Mouse (Mus musculus) frontal cortex, adult 2 months (tissue): ENCODE data around the gene Itpr1. TPM values are rescaled to one million over a fixed set of nuclear protein-coding genes. Genes with fewer than 3 reads are reported as not detected.

Source experiments
- DNase-seq, 2 experiments: peaks; one replicate each; pipeline ENCODE4 v3.0.0; 2022; ENCODE audit warnings: low spot score in 1 of 2; ENCODE audit errors: extremely low spot score in 1 of 2
- polyA plus RNA-seq: library from polyadenylated mRNA; depleted of rRNA; stranded (reverse); fragments of >200 nt; gene quantifications from 2 replicates; pipeline ENCODE4 v1.2.3, GENCODE M21; 2012

Gene Itpr1
- polyA plus RNA-seq, 1 experiment = 128 TPM

DNA sequence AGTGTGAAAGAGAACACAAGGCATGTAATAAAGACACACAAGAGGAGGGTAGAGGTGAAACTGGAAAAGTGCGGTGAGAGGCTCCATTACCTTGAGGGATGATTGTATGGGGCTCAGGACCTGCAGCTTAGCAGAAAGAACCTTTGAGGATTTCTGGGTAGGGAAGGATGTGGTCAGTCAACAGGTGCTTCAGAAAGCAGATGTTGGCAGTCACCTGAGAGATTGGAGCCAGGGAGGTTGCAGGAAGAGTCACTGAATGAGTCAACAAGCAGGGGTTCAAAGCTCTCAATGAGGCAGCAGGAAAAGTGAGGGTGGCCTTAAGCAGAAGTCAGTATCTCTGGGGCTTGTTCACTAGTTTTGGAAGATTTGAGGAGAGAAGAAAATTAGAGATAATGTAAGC is 101.1 kb downstream of the Itpr1 start:
- DNase-seq = no peak

DNA sequence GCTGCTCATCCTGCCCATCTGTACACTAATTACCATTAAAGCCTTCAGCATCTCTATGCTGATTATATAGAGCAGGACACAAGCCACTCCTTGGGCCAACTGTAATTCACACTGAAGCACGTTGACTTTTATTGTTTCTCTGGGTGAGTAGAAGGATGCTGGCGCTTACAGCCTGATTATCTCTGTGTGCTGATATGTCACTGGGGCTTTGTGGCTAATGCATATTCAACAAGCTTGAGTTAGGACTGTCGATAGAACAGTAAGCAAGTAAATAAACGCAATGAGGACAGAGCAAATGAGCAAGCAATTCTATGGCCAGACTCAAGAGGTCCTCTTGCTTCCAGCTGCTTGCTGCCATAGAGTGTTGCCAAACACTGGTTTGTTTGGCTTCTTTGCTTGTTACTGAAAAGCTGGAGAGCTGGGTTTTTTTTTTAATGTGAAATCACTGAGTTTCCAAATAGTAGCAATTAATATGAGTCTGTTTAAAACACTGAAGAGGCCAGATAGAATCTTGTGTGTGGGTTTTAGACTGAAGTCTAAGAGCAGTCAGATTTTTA is 103.5 kb downstream of the Itpr1 start:
- DNase-seq = no peak

DNA sequence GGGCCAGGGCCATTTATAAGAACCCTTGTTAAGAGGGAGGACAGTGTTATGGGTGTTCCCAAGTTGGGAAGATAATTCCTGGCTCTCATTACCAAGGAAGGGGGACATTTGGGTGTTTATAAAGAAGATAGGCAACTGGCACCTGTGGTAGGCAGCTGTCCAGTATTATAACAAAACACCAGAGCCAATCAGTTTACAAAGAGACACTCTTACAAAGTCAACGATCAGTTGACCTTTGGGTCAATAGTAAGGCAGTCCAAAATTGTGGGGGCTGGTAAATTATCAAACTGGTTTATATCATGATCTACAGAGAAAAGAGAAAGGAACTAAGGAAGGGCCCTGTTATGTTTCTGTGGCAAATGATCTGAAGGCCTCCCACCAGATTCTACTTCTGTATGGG is 104.1 kb downstream of the Itpr1 start:
- DNase-seq = no peak

DNA sequence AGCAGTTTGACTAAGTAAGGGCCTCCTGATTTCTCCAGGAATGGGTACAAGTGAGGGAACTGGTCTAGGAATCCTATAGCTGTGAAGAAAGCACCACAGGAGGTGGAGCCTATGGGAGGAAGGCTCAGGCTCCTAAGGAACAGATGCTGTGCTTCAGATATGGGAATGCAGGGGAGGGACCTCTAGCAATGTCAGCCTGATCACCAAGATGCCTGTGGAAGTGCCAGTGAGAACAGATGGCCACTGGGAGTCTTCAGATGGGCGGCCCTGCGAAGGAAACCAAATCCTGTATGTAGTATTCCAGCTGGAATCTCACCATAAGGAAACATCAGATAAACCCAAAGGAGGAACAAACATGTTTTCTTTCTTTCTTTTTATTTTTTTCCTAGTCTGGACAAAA is 108.8 kb downstream of the Itpr1 start:
- peak; percentile 81 to 86 for DNase-seq

DNA sequence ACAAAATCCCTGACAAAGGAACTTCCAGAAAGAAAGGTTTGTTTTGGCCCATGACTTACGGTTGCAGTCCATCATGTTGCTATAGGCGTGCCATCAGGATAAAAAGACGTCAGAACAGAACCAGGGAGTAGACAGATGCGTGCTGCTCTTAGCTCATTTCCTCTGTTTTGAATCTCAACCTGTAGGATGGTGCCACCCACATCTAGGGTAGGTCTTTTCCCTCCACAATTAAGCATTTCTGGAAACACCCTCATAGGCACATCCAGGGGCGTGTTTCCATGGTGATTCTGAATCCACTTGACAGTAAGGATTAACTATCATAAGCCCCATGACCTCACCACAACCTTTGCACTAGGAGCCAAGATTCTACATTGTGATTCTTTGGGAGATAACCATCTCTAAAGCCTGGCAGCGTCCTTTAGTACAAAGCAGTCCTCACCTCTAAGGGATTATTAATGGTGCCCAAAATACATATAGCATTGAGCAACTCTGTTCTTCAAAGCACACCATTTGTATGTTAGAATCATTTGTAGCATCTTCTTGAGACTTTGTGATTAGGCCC is 111.6 kb downstream of the Itpr1 start:
- DNase-seq = no peak

DNA sequence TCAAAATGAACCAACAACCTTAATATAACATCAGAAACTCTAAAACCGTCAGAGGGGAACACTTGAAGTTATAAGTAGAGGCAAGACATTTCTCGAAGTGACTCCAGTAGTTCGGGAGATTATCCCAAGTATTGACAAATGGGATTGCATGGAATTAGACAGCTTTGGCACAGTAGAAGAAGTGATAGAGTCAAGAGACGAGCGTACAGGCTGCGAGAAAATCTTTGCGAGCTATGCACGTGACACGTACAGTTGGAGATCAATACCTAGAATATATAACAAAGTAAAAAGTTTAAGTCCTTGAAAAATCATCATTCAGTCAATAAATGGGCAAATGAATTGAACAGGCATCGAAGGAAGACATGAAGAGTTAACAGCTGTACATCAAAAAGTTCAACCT is 112.5 kb downstream of the Itpr1 start:
- no peak for DNase-seq

DNA sequence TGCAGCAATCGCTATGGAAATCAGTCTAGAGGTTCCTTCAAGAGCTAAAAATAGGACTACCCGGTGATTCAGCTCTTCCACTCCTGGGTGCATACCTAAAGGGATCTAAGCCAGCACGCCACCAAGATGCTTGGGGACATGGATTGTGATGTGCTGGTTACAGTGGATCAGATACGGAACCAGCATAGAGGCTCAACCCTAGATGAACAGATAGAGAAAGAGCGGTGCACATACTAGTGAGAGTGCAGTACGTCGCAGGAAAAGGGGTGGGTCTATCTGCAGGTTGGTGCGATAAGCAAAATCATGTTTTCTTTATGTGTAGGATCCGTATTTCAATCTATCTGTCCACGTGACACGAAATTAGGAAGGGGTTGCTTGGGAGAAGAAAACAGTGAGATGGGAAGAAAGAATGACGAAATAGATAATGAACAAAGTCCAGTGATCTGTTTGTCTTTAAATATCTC is 113.1 kb downstream of the Itpr1 start:
- no peak for DNase-seq

DNA sequence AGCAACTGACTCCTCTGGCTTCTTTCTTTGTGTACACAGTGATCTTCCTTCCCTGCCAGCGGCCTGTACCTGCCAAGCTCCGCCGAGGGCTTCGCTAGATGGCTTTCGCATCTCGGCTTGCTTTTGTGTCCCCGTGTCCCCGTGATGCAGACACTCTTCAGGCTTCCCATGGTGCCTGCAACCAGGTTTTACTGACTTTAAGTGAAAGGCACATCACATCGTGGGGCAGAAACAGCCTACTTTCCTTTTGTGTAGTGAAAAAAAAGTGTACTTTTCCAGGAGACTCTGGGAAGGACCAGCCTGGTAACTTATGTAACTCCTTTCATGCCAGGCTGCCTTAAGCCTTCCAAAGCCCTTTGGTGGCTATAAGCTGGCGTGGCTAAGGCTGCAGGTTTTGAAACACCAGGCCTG is 113.9 kb downstream of the Itpr1 start:
- no peak for DNase-seq

DNA sequence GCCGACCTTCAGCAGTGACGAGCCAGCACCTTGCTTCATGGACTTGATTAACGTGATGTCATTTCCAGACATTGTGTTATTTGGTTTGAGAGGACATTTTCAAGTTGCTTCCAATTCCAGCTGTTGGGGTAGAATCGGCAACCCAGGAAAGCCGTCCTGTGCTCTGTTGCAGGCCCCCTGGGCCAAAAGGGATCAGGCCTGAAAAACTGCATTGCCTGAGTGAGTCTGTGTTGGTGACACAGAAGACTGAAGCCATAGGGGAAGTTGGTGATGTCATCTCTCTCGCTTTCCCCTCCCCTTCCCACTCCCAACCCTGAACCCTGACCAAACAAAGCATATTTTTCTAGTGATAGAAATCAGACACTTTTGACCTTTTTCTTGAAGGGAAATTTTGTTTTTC is 114.7 kb downstream of the Itpr1 start:
- no peak for DNase-seq

DNA sequence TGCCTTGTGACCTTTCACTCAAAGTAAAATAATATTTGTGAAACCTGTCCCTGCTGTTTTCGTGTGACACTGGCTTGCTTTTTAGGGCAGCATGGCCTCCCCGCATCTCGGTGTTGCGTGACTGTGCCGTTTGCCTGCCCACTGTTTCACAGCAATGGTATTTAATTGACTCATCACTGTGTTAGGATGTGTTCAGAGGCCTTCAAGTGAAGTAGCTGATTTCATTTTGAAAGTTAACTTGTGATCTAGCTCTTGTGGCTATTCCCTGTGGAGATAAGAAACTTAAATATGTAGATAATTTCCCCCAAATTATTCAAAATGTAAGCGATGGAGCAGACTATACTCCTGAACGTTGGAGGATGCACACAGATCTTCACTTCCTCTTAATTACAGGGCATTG is 115.4 kb downstream of the Itpr1 start:
- no peak for DNase-seq

DNA sequence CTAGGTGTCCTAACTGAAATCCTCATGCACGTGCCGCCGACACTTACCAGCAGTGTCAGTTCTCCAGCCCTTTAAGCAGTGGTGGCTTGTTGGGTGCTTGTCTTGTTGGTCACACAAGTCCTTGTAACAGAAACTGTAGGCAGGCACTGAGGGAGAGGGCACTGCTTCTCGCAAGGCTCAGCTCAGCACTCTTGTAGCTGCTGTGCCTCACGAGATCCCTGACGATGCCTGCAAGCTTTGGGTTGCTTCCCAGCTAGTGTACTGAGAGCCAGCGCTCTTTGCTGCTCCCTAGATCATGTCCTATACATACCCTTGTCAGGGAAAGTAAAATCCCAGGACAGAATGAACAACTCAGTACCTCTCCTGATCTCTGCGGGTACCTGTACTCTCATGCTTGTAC is 117.6 kb downstream of the Itpr1 start:
- DNase-seq = no peak

DNA sequence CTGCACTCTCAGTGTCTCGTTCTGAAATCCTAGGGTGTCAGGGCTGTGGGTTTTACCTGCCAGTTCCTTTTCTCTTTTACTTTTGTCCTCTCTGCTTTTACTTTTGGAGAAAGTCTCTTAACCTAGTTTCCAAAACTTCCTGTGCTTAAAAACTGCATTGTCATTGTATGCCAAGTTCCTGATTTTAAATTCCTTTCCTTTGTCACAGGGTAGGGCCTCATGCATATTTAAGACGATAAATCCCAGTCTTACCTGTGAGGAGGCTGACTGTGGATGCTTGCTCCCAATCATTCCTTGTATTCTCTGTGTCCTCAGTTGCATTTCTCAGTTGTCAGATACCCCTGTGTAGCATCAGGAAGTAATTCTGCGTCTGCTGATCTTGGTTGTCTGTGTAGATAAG is 118.4 kb downstream of the Itpr1 start:
- no peak for DNase-seq

DNA sequence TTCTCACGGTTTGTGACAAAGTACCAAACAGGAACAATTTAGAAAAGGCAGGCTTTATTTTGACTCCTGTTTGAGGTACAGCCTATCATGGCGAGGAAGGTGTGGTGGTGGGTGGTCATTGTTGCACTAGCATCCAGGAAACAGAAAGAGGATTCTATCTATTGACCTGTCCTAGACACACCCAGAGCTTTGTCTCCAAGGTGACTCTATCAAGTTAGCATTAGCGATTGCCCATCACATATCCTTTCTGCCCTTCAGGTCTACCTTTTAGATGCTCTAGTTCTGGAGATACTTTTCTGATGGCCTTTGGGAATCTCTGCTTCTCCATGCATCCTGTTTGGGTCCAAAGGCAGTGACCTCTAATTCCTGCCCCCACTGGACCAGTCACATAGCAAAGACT is 121.2 kb downstream of the Itpr1 start:
- no peak for DNase-seq

DNA sequence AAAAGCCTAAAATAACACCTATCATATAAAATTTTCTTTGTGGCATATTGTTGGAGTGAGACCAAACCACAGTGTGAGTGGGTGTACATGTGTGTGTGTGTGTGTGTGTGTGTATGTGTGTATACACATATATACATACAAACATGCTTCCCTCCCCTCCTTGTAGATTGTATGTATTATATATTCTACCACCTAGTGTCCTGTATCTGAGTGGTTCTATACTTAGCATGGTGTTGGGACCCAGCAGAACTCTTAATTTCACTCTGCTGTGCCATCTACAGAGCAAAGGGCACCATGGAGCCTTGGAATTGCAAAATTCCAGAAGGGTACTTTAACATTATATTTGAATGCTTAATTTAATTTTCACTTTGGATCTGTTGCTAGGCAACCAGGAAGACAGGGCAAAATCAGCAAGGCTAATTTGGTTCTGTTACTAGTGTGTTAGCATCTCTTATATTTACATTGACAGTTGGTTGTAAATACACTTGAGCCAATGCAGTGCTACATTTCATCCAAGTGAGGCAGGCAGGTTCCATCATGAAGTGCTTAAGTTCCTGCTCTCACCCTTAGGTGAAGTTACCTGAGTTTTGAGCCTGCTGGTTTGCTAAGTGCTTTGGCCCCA is 122.4 kb downstream of the Itpr1 start:
- DNase-seq = no peak

DNA sequence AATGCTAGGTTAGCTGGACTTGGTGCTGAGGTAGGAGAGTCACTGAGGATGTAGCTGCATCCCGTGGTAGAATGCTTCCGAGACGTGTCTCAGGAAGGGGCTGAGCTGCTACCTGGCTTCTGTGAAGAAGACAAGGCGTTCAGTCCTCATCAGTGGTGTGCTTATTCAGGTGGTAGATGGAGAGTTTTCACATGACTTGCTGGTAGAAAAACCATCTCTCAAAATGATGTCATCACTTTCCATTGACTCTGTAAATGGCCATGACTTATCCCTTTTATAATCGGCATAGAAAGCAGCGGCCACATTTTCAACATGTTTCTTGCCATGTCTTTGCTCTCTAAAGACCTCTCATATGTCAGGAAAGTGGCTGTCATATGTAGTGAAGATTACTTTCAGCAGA is 123.6 kb downstream of the Itpr1 start:
- DNase-seq = no peak

DNA sequence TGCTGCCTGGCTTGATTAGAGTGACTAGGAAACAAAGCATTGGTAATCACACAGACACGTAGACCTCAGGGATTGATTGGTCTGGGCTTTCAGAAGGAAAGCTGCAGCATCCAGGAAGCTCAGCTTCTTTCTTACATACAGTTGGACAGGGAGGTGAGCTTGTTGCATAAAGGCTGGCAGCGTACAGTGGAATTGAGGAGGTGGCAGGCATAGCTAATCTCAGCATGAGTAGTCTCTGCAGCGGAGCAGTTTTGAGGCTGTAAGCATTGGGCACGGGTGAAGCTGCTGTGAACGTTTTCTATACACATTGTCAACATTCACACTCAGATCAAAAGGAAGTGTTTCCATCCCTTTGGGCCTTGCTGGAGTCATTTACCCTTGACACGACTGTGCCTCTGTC is 124.4 kb downstream of the Itpr1 start:
- DNase-seq = peak; percentile 69 to 74

DNA sequence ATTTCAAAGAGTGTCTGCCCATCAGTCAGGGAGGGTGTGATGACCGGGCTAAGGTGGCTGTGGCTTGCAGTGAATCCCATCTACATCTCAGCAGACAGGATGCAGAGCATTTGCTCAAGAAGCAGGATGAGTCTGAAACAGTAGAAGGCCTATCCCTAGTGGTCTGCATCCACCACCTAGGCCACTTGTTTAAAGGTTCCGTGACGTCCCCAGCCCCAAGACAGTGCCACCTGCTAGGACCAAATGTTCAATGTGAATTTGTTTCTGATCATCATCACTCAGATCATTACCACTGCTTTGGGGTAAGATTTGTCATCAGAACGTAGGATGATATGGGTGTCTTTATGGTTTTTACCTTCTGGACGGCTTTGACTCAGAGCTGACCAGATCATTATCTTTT is 125.5 kb downstream of the Itpr1 start:
- DNase-seq = no peak

DNA sequence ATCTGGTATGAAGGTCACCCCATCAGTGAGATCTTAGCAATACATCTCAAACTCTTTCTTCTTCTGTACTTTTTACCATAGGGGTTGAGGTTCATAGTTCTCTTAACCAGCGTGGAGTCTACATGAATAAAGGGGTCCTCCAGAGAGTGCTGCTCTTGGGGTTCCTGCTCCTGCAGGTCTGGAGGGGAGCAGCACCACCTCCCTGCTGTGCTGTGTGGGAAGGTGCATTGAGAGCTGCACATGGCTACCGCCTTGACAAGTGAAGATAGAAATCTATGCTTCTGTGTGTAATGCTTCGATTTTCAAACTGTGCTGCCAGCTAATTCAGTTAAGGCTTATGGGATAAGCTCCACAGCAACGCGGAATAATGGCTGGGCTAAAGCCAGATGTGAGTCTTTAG is 130.1 kb downstream of the Itpr1 start:
- DNase-seq = no peak

DNA sequence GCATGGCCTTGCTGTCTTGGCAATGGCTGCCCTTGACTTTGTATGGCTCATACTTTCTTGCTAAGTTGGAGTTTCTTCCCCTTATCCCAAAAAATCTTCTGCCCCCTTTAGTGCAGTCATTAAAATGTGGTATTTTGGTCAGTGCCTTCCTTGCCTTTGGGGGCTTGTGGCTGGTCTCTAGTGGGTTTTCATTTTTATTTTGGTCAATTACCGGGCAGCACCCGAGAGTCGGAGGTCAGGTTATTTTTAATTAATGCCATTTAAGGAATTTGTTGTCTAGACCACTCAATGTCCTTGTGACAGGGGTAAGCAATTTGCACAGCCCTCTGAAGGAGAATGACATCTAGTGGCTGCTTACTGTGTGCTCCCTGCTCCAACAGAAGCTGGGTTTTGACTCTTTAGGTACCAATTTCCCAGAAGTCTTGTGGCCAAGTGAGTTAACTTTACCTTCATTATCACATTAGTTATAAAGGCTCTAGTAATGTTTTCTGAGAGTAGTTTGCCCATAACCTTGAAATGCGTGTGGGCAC is 130.9 kb downstream of the Itpr1 start:
- DNase-seq = no peak

DNA sequence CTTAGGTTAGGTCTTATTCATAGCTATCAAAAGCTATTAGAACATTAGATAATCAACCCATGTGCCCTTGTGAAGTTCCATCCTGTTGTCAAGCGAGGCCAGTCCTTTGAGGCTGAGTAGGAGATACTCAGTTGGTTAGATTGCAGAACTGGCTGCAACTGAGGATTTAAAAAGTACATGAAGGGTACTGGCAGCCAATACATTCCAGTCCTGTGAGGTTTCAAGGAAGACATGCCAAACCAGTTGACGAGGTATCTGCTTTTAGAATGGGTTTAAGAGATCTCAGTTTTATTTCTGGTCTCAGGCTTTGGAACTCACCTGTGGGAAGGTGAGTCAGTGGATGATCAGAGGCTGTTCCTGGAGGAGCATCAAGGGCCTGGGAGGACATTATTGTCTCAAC is 137.9 kb downstream of the Itpr1 start:
- no peak for DNase-seq

DNA sequence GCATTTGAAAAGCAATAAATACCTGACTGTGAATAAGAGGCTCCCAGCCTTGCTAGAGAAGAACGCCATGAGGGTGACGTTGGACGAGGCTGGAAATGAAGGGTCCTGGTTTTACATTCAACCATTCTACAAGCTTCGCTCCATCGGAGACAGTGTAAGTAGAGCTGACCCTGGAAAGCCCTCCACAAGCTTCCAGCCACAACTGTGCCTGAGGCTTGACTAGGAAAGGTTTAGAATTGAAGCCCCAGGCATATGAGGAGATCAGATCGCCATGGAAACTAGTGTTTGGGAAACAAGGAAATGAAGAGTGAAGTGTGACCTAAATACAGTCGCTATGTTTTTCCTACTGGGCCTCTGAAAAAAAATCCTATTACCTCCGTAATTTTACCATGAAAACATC is 139.1 kb downstream of the Itpr1 start:
- DNase-seq = no peak

DNA sequence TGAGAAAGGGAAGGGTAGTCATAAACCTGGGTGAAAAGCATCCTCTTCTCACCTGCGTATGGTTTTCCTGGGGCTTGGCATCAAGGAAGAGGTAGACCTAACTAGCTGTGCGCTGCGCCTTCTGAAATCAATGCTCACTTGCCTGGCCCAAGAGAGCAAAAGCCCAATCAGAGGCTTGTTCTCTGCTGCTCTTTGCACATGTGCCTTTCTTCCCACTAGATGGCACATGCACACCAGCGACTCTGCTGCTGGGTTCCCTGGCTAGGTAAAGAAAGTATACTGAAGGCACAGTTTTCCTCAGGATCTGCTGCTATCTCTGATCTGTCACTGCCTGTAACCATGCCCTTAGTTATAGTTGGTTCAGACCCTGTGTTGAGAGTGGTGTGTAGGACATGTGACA is 154.5 kb downstream of the Itpr1 start:
- peak in 1 of 2 experiments; percentile 30 for DNase-seq
